Mouse (Mus musculus) E14TG2a.4 (cell line): ENCODE results near the gene Sstr4.

ENCODE experiments used
- H3K27me3 ChIP-seq: 2 replicates; pipeline ENCODE4 v1.6.1; 2014; ENCODE audit warnings: low read length, control low read depth; ENCODE audit not compliant: insufficient read depth
- H3K36me3 ChIP-seq: 2 replicates; pipeline ENCODE4 v1.6.1; 2014; ENCODE audit warnings: low read length, control low read depth; ENCODE audit not compliant: insufficient read depth
- H3K4me1 ChIP-seq: replicated peaks from 2 replicates; pipeline ENCODE4 v1.6.1; 2014; ENCODE audit warnings: low read depth, low read length, control low read depth
- H3K4me3 ChIP-seq: replicated peaks from 2 replicates; pipeline ENCODE4 v1.5.1; 2014; ENCODE audit warnings: mild to moderate bottlenecking, low read length
- H3K9me3 ChIP-seq: 2 replicates; pipeline ENCODE4 v1.6.1; 2014; ENCODE audit warnings: low read length, control low read depth
- CTCF ChIP-seq: conservative IDR thresholded peaks from 2 replicates; pipeline ENCODE4 v1.5.1; 2014; ENCODE audit warnings: low read length
- NANOG ChIP-seq: IDR thresholded peaks from 2 replicates; pipeline ENCODE4 v1.6.1; 2014; ENCODE audit warnings: borderline replicate concordance, low read length, mixed read lengths
- POU5F1 ChIP-seq: IDR thresholded peaks from 2 replicates; pipeline ENCODE4 v1.6.1; 2014; ENCODE audit warnings: low read length, borderline replicate concordance

Gene Sstr4

GRCm38 (mm10) chr2:148395131-148396051, at the start of gene Sstr4:
TSS of gene Sstr4 (plus strand) at chr2:148395344.
- Histone ChIP-seq H3K27me3 (peaks cover 67% of the 10 kb centered on the region), H3K36me3 (no peaks in the 10 kb centered on the region), H3K9me3 (no peaks in the 10 kb centered on the region), H3K4me3 (peak within 1 kb of the TSS; percentile 78), H3K4me1 (peaks cover 24% of the 10 kb centered on the region)
- no peak for TF ChIP-seq POU5F1
- no peak for TF ChIP-seq NANOG
- TF ChIP-seq CTCF, result no peak; the same call in 1 of the 2 replicates

GRCm38 (mm10) chr2:148345373-148345772, 49.8 kb upstream of the Sstr4 start:
- Histone ChIP-seq H3K4me3 (no peak overlapping the region), H3K36me3 (no peaks in the 10 kb centered on the region), H3K4me1 (no peaks in the 10 kb centered on the region), H3K9me3 (no peaks in the 10 kb centered on the region), H3K27me3 (no peaks in the 10 kb centered on the region)
- TF ChIP-seq CTCF (no peak), POU5F1 (no peak), NANOG (no peak)

- Histone ChIP-seq H3K4me3 (no peak overlapping the region), H3K4me1 (no peaks in the 10 kb centered on the region), H3K9me3 (no peaks in the 10 kb centered on the region), H3K27me3 (no peaks in the 10 kb centered on the region), H3K36me3 (no peaks in the 10 kb centered on the region)
- TF ChIP-seq CTCF, result no peak
- TF ChIP-seq NANOG, result no peak
- TF ChIP-seq POU5F1, result no peak
Measured at GRCm38 (mm10) chr2:148346976-148347375, 48.2 kb upstream of the Sstr4 start.

GRCm38 (mm10) chr2:148349509-148350307, 45.4 kb upstream of the Sstr4 start:
- Histone ChIP-seq H3K9me3 (no peaks in the 10 kb centered on the region), H3K27me3 (no peaks in the 10 kb centered on the region), H3K4me3 (no peak overlapping the region), H3K36me3 (no peaks in the 10 kb centered on the region), H3K4me1 (no peaks in the 10 kb centered on the region)
- TF ChIP-seq CTCF, result no peak
- TF ChIP-seq POU5F1, result no peak
- TF ChIP-seq NANOG, result no peak

GRCm38 (mm10) chr2:148350460-148350859, 44.7 kb upstream of the Sstr4 start:
- Histone ChIP-seq H3K4me1 (no peaks in the 10 kb centered on the region), H3K4me3 (no peak overlapping the region), H3K9me3 (no peaks in the 10 kb centered on the region), H3K36me3 (no peaks in the 10 kb centered on the region), H3K27me3 (no peaks in the 10 kb centered on the region)
- TF ChIP-seq POU5F1, result no peak
- no peak for TF ChIP-seq CTCF

- no peak overlapping the region for H3K4me3 ChIP-seq
- H3K4me1 ChIP-seq, result no peaks in the 10 kb centered on the region
- TF ChIP-seq NANOG, result no peak
- no peak for TF ChIP-seq CTCF
- no peak for TF ChIP-seq POU5F1
- H3K27me3 ChIP-seq, result no peaks in the 10 kb centered on the region
- no peaks in the 10 kb centered on the region for H3K36me3 ChIP-seq
- no peaks in the 10 kb centered on the region for H3K9me3 ChIP-seq
Measured at GRCm38 (mm10) chr2:148352655-148353054, 42.5 kb upstream of the Sstr4 start.

GRCm38 (mm10) chr2:148357145-148357544, 38.0 kb upstream of the Sstr4 start:
- no peak for TF ChIP-seq POU5F1
- no peak for TF ChIP-seq CTCF
- no peak for TF ChIP-seq NANOG
- Histone ChIP-seq H3K4me3 (no peak overlapping the region), H3K27me3 (no peaks in the 10 kb centered on the region), H3K9me3 (peaks cover 26% of the 10 kb centered on the region), H3K36me3 (no peaks in the 10 kb centered on the region), H3K4me1 (no peaks in the 10 kb centered on the region)

- no peak for TF ChIP-seq POU5F1
- TF ChIP-seq CTCF, result no peak
- TF ChIP-seq NANOG, result no peak
- peaks cover 14% of the 10 kb centered on the region for H3K9me3 ChIP-seq
- no peak overlapping the region for H3K4me3 ChIP-seq
- no peaks in the 10 kb centered on the region for H3K27me3 ChIP-seq
- H3K4me1 ChIP-seq, result no peaks in the 10 kb centered on the region
- no peaks in the 10 kb centered on the region for H3K36me3 ChIP-seq
Measured at GRCm38 (mm10) chr2:148364536-148364935, 30.6 kb upstream of the Sstr4 start.
